Mouse (Mus musculus) limb, embryonic 11.5 days (tissue): ENCODE data around the gene Prkn. TPM values are rescaled to one million over a fixed set of nuclear protein-coding genes. Genes with fewer than 3 reads are reported as not detected.

Experiments used
- ATAC-seq: fragments of 200-750 bp; cut with Nextera tagmentation; 2 replicates; pipeline ENCODE4 v1.8.0; 2017; ENCODE audit warnings: low read depth; ENCODE audit not compliant: insufficient number of reproducible peaks, low FRiP score, low TSS enrichment
- DNase-seq: peaks from one replicate; pipeline ENCODE4 v3.0.0-alpha.2; 2015; ENCODE audit warnings: low spot score
- H3K27ac ChIP-seq: fragments of 300-500 bp; sonication (generic); replicated peaks from 2 replicates; pipeline ENCODE4 v1.5.1; 2014; ENCODE audit warnings: low read depth, mild to moderate bottlenecking, low read length
- H3K27me3 ChIP-seq: fragments of 300-500 bp; sonication (generic); 2 replicates; pipeline ENCODE4 v1.6.1; 2014; ENCODE audit warnings: mild to moderate bottlenecking, low read length, mixed read lengths; ENCODE audit not compliant: control insufficient read depth, insufficient read depth
- H3K36me3 ChIP-seq: fragments of 300-500 bp; sonication (generic); 2 replicates; pipeline ENCODE4 v1.6.1; 2014; ENCODE audit warnings: mild to moderate bottlenecking, low read length, moderate library complexity, mixed read lengths; ENCODE audit not compliant: control insufficient read depth, insufficient read depth
- H3K4me1 ChIP-seq: fragments of 300-500 bp; sonication (generic); 2 replicates; pipeline ENCODE4 v1.6.1; 2014; ENCODE audit warnings: low read length, mixed read lengths; ENCODE audit not compliant: control insufficient read depth, insufficient read depth
- H3K4me2 ChIP-seq: fragments of 300-500 bp; sonication (generic); 2 replicates; pipeline ENCODE4 v1.6.1; 2014; ENCODE audit warnings: low read depth, mild to moderate bottlenecking, moderate library complexity; ENCODE audit not compliant: severe bottlenecking
- H3K4me3 ChIP-seq: fragments of 300-500 bp; sonication (generic); 2 replicates; pipeline ENCODE4 v1.5.1; 2014; ENCODE audit warnings: low read depth, low read length
- H3K9ac ChIP-seq: fragments of 300-500 bp; sonication (generic); 2 replicates; pipeline ENCODE4 v1.6.1; 2014; ENCODE audit warnings: mild to moderate bottlenecking, low read length
- H3K9me3 ChIP-seq: fragments of 300-500 bp; sonication (generic); 2 replicates; pipeline ENCODE4 v1.6.1; 2016; ENCODE audit warnings: low read length; ENCODE audit not compliant: control insufficient read depth
- WGBS: fragments of 180-500 bp; shearing (Covaris S2); extraction: QIAGEN DNeasy Blood & Tissue Kit; methylation state at CpG from one replicate; pipeline ENCODE4 v1.1.7; 2014; 5-methylcytosine and 5-hydroxymethylcytosine counted together
- polyA plus RNA-seq: library from polyadenylated mRNA; unstranded; fragments of >200 nt; fragmentation: Nextera tagmentation; extraction: Ambion mirVana; gene quantifications from 2 replicates; pipeline ENCODE4 v1.2.1, GENCODE M21; 2014

Gene Prkn
- polyA plus RNA-seq, 1 experiment from 2014 or later: 1.2 TPM

DNA sequence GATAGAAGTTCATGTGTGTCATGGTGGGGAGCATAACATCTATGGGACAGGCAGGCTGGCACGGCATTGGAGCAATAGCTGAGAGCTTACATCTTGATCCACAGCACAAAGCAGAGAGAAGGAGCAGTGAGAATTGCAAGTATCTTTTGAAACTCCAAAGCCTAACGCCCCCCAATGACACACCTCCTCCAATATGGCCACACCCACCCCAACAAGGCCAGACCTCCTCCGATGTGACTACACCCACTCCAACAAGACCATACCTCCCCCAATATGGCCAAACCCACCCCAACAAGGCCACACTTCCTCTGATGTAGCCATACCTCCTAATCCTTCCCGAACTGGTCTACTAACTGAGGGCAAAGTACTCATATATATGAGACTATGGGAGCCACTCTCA lies 1004.3 kb downstream of the Prkn start:
- no peaks in the 10 kb centered on the region for H3K36me3 ChIP-seq
- no peak overlapping the region for H3K9ac ChIP-seq
- H3K9me3 ChIP-seq: no peaks in the 10 kb centered on the region
- no peaks in the 10 kb centered on the region for H3K4me1 ChIP-seq
- no peak for ATAC-seq
- H3K27ac ChIP-seq: no peak overlapping the region
- no peak overlapping the region for H3K4me2 ChIP-seq
- no peak for DNase-seq
- WGBS: 90% methylated on average over 4 of the region's 4 CpGs
- no peaks in the 10 kb centered on the region for H3K27me3 ChIP-seq
- H3K4me3 ChIP-seq: no peak overlapping the region

- no peaks in the 10 kb centered on the region for H3K36me3 ChIP-seq
- ATAC-seq: no peak
- H3K9me3 ChIP-seq: no peaks in the 10 kb centered on the region
- no peak overlapping the region for H3K4me2 ChIP-seq
- no peak for DNase-seq
- no peak overlapping the region for H3K27ac ChIP-seq
- H3K27me3 ChIP-seq: no peaks in the 10 kb centered on the region
- no peak overlapping the region for H3K4me3 ChIP-seq
- 95% methylated on average over 3 of the region's 3 CpGs for WGBS
- H3K9ac ChIP-seq: no peak overlapping the region
- H3K4me1 ChIP-seq: no peaks in the 10 kb centered on the region
Measured at GRCm38 (mm10) chr17:11844989-11845388, 1004.8 kb downstream of the Prkn start.

GRCm38 (mm10) chr17:11845506-11845905 lies 1005.3 kb downstream of the Prkn start:
- DNase-seq: no peak
- Histone ChIP-seq H3K27ac (no peak overlapping the region), H3K9me3 (no peaks in the 10 kb centered on the region), H3K4me1 (no peaks in the 10 kb centered on the region), H3K36me3 (no peaks in the 10 kb centered on the region), H3K27me3 (no peaks in the 10 kb centered on the region), H3K4me2 (no peak overlapping the region), H3K4me3 (no peak overlapping the region), H3K9ac (no peak overlapping the region)
- 87% methylated on average over 2 of the region's 2 CpGs for WGBS
- no peak for ATAC-seq

GRCm38 (mm10) chr17:11854571-11854970 lies 1014.4 kb downstream of the Prkn start:
- DNase-seq: no peak
- no peaks in the 10 kb centered on the region for H3K27me3 ChIP-seq
- H3K4me1 ChIP-seq: no peaks in the 10 kb centered on the region
- H3K4me3 ChIP-seq: no peak overlapping the region
- no peaks in the 10 kb centered on the region for H3K9me3 ChIP-seq
- no peak overlapping the region for H3K4me2 ChIP-seq
- 82% methylated on average over 10 of the region's 10 CpGs for WGBS
- no peak overlapping the region for H3K27ac ChIP-seq
- no peak overlapping the region for H3K9ac ChIP-seq
- no peaks in the 10 kb centered on the region for H3K36me3 ChIP-seq
- no peak for ATAC-seq

DNA sequence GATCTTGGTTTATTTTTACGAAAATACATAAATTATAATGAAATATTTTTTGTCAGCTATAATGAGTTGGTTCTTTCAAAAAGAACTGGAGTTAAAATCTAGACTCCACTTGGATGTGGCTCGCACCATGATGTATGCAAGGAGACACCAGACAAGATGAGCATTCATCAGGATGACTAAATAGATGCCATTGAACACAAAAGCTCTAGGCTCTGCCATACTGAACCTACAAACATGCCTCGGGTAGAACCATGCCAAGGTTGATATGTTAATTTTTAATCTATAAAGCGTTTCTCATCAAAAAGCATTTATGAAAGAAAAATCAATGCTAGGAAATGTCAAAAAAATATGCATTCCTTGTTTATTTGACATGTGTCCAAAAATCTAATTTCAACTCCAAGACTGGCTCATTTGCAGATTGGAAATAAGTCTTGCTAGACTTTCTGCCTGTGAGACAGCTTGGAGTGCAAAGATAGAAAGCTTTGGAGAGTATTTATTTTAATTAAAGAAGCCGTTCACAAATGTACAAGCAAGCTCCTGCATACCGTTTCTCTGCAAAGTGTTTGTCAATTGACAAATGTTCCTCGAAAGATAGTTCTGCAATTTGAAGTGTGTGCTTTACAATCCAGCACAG lies 1018.7 kb downstream of the Prkn start:
- WGBS: 90% methylated on average over 7 of the region's 7 CpGs
- H3K4me2 ChIP-seq: no peak overlapping the region
- no peaks in the 10 kb centered on the region for H3K27me3 ChIP-seq
- no peaks in the 10 kb centered on the region for H3K36me3 ChIP-seq
- no peak overlapping the region for H3K4me3 ChIP-seq
- ATAC-seq (no peak), DNase-seq (no peak)
- H3K9ac ChIP-seq: no peak overlapping the region
- no peaks in the 10 kb centered on the region for H3K9me3 ChIP-seq
- no peak overlapping the region for H3K27ac ChIP-seq
- no peaks in the 10 kb centered on the region for H3K4me1 ChIP-seq

DNA sequence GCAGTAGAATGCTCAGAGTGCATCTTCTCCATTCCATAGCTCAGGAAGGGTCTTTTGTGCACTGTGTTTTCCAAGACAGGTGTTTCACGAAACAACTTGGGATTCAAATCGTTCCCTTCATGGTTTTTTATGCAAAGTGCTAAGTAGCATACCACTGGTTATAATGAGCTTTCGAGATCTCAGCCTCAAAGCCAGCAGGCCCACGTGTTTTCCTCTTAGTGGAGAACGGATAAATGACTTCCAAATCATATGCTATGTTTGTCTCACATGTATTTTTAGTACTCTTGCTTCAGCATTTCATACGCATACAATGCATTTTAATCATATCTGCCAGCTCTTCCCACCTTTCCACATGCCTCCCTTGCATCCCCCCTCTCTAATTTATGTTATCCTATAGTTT lies 1021.0 kb downstream of the Prkn start:
- Histone ChIP-seq H3K27ac (no peak overlapping the region), H3K9ac (no peak overlapping the region), H3K4me2 (no peak overlapping the region), H3K36me3 (no peaks in the 10 kb centered on the region), H3K9me3 (no peaks in the 10 kb centered on the region), H3K27me3 (no peaks in the 10 kb centered on the region), H3K4me3 (no peak overlapping the region), H3K4me1 (no peaks in the 10 kb centered on the region)
- DNase-seq: no peak
- ATAC-seq: no peak
- WGBS: 90% methylated on average over 6 of the region's 6 CpGs

DNA sequence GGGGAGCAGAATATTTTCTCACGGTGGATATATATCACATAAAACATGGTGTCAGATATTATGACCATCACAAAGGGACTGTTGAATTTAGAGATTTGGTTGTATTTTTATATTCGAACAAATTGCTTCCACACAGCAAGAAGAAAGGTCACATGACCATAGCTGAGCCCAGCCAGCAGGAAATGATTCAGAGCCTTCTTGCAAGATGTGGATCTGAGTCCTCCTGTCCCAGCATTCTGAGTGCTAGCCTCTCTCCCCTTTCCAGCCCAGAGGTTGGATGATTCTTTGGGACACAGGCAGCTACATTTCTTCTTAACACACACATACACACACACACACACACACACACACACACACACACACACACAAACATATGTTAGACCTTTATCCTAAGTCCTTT lies 1022.2 kb downstream of the Prkn start:
- no peaks in the 10 kb centered on the region for H3K9me3 ChIP-seq
- no peak overlapping the region for H3K27ac ChIP-seq
- no peaks in the 10 kb centered on the region for H3K4me1 ChIP-seq
- H3K9ac ChIP-seq: no peak overlapping the region
- no peak overlapping the region for H3K4me2 ChIP-seq
- no peaks in the 10 kb centered on the region for H3K36me3 ChIP-seq
- DNase-seq (no peak), ATAC-seq (no peak)
- no peaks in the 10 kb centered on the region for H3K27me3 ChIP-seq
- 88% methylated on average over 2 of the region's 2 CpGs for WGBS
- H3K4me3 ChIP-seq: no peak overlapping the region

- H3K27ac ChIP-seq: no peak overlapping the region
- DNase-seq (no peak), ATAC-seq (no peak)
- H3K36me3 ChIP-seq: no peaks in the 10 kb centered on the region
- no peaks in the 10 kb centered on the region for H3K27me3 ChIP-seq
- no peaks in the 10 kb centered on the region for H3K9me3 ChIP-seq
- 87% methylated on average over 11 of the region's 11 CpGs for WGBS
- H3K9ac ChIP-seq: no peak overlapping the region
- no peak overlapping the region for H3K4me2 ChIP-seq
- no peak overlapping the region for H3K4me3 ChIP-seq
- no peaks in the 10 kb centered on the region for H3K4me1 ChIP-seq
Measured at GRCm38 (mm10) chr17:11863017-11863416, 1022.8 kb downstream of the Prkn start.

GRCm38 (mm10) chr17:11866231-11866630 lies 1026.0 kb downstream of the Prkn start:
- no peaks in the 10 kb centered on the region for H3K27me3 ChIP-seq
- H3K4me2 ChIP-seq: no peak overlapping the region
- ATAC-seq (no peak), DNase-seq (no peak)
- H3K9ac ChIP-seq: no peak overlapping the region
- H3K4me3 ChIP-seq: no peak overlapping the region
- H3K27ac ChIP-seq: no peak overlapping the region
- no peaks in the 10 kb centered on the region for H3K4me1 ChIP-seq
- no peaks in the 10 kb centered on the region for H3K9me3 ChIP-seq
- H3K36me3 ChIP-seq: no peaks in the 10 kb centered on the region
- 85% methylated on average over 3 of the region's 3 CpGs for WGBS
